Mouse (Mus musculus): ENCODE measurements around the gene Noc2l. TPM values are rescaled to one million over a fixed set of nuclear protein-coding genes. Genes with fewer than 3 reads are reported as not detected.
A peak's percentile ranks its signal among the peaks of the same experiment; 100 is the strongest.

Noc2l gene
- polyA plus RNA-seq, 1 experiment from 2014 or later: 49.2 TPM

DNA sequence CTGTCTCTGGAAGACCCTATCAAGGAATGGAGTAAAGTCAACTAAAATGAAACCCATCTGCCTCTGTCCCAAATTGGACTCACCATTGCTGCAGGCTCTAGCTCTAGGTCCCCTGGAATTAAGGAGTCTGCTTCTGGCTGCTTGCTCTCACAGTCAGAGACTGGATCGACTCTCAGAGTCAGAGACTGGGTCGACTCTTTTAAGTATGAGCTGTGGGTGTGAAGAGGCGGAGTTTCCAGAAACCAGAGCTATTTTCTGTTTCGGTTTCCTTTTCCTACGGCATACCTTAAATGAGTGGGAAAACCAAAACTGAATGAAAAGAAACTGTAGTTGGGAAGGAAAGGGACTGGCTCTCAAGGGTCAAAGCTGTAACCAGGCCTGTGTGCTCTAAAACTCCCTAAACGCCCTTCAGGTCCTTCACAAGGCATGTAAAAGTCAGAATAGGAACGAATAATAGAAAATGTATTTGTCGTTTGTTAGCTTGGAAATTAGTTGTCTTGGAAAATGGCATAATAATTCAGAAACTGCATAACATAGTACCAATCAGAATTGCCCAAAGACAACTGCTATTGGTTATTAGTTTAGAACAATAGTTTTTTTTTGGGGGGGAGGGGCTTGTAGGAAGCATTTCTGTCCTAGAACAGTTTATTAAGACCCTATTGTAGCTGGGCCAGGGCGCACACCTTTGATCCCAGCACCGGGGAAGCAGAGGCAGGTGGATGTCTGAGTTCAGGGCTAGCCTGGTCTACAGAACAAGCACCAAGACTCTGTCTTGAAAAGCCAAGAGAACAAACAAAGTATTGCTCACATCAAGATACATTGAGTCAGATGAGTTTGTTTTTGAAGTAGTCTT, 35.0 kb upstream of the Noc2l start, which contains the start of gene Isg15:
TSS of gene Isg15 (minus strand) at position 196 of the 853 bp plus-strand sequence.
- TF ChIP-seq CTCF (IDR thresholded peaks at IDR 0.05; ENCODE audit: low read depth): no peak
- Histone ChIP-seq H3K36me3 (ENCODE audit: insufficient read depth, low read length) (no peaks in the 10 kb centered on the region), H3K4me2 (ENCODE audit: low read length) (peak within 1 kb of the TSS; percentile 47), H3K4me1 (replicated peaks; ENCODE audit: insufficient read depth, low read length) (peaks cover 13% of the 10 kb centered on the region), H3K27me3 (ENCODE audit: insufficient read depth, low read length) (no peaks in the 10 kb centered on the region), H3K9ac (ENCODE audit: low read depth, low read length) (no peak within 1 kb of the TSS), H3K27ac (no peak within 1 kb of the TSS; the same call in 1 of the 2 replicates), H3K9me3 (replicated peaks; ENCODE audit: low read length) (no peaks in the 10 kb centered on the region), H3K4me3 (replicated peaks; ENCODE audit: low read depth, low read length) (peak within 1 kb of the TSS; percentile 20)
- DNase-seq (ENCODE audit: low spot score) (peak; percentile 76), ATAC-seq (replicated peaks; ENCODE audit: low FRiP score, low read depth) (no peak)
- WGBS: 49% methylated on average over 10 of the region's 10 CpGs

DNA sequence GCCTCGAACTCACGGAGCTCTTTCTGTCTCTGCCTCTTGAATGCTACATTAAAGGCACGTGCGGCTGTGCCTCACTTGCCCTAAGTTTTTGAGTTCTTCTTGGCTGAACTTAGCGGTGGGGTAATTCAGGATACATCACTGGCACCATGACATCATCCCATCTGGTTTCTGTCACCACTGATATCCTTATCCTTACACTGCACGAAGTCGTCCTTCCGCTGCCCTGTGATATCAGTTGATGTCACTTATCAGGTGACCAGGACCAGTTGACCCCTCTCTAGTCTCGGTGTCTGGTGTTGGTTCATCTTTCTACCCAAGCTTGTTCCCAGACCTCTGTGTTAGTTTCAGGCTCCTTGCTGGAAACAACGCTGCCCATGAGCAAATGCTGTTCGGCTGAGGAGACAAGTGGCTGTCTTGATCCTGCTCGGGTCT, 33.3 kb upstream of the Noc2l start:
- ATAC-seq (replicated peaks; ENCODE audit: low FRiP score, low read depth) (no peak), DNase-seq (ENCODE audit: low spot score) (no peak)
- Histone ChIP-seq H3K27ac (peak overlapping the region; percentile 88; the same call in 1 of the 2 replicates), H3K4me3 (replicated peaks; ENCODE audit: low read depth, low read length) (peak overlapping the region; percentile 66), H3K9me3 (replicated peaks; ENCODE audit: low read length) (no peaks in the 10 kb centered on the region), H3K9ac (ENCODE audit: low read depth, low read length) (peak overlapping the region; percentile 73), H3K4me2 (ENCODE audit: low read length) (peak overlapping the region; percentile 98), H3K27me3 (ENCODE audit: insufficient read depth, low read length) (no peaks in the 10 kb centered on the region), H3K36me3 (ENCODE audit: insufficient read depth, low read length) (no peaks in the 10 kb centered on the region), H3K4me1 (replicated peaks; ENCODE audit: insufficient read depth, low read length) (peaks cover 9% of the 10 kb centered on the region; the same call in 1 of the 2 replicates)
- 44% methylated on average over 12 of the region's 12 CpGs for WGBS
- TF ChIP-seq CTCF (IDR thresholded peaks at IDR 0.05; ENCODE audit: low read depth): no peak

DNA sequence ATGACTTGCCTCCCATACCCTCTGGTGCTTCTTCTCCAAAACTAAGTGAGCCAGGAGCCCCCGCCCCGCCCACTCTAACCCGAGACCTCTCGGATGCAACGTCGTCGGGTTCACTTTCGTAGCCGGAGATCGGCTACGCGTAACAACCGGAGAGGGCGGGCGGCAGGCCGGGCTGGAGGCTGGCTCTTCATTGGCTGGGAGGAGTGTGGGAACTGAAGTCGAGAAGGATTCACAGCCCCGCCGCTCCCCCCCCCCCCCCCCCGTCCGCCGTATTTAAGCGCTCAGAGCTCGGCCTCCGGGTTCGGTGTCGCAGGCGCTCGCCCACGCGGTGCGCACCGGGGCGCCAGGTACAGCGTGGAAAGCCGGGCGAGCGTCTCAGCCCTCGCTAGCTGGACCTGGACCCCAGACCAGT, 32.8 kb upstream of the Noc2l start, which contains the start of gene AW011738:
TSS of gene AW011738 (plus strand) at position 304 of the 412 bp plus-strand sequence.
- Histone ChIP-seq H3K27me3 (ENCODE audit: insufficient read depth, low read length) (no peaks in the 10 kb centered on the region), H3K4me1 (replicated peaks; ENCODE audit: insufficient read depth, low read length) (peaks cover 9% of the 10 kb centered on the region; the same call in 1 of the 2 replicates), H3K4me2 (ENCODE audit: low read length) (peak within 1 kb of the TSS; percentile 98), H3K9me3 (replicated peaks; ENCODE audit: low read length) (no peaks in the 10 kb centered on the region), H3K36me3 (ENCODE audit: insufficient read depth, low read length) (no peaks in the 10 kb centered on the region), H3K27ac (peak within 1 kb of the TSS; percentile 88), H3K4me3 (replicated peaks; ENCODE audit: low read depth, low read length) (peak within 1 kb of the TSS; percentile 66), H3K9ac (ENCODE audit: low read depth, low read length) (peak within 1 kb of the TSS; percentile 73)
- DNase-seq (ENCODE audit: low spot score) (peak; percentile 84), ATAC-seq (replicated peaks; ENCODE audit: low FRiP score, low read depth) (peak; percentile 70)
- TF ChIP-seq CTCF (IDR thresholded peaks at IDR 0.05; ENCODE audit: low read depth): no peak
- WGBS: 0% methylated on average over 38 of the region's 39 CpGs

DNA sequence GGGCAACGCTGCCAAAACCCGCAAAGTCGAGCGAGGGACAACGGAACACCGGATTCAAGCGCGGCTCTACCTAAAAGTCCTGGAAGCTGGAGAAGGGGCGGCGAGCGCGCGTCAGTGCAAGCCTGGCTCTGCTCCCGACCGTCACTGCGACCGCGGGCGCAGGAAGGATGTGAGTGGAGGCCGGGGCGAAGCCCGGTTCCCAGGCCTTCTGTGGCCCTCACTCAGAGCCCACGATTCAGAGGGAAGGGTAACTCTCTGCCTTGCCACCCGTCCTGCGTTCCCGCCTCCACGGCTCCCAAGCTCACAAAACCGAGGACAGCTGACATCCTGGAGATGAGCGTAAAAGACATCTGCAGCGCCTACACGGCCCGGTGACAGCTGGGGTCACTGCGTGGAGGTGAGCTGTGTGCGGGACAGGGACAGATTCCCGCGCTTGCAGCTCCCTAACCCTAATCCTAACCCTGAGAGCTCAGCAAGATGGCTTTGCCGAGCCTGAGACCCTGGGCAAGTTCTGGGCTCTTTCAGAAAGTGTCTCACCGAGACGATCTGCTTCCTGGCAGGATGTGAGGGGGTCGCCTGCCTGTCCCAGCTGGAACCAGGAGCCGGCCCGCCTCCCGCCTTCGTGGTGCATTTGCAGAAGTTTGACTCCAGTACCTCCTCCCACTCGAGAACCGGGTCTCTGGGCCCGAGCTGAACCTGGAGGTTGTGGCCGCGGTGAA, 32.2 kb upstream of the Noc2l start:
- peak; percentile 54 for DNase-seq (ENCODE audit: low spot score)
- H3K27ac ChIP-seq: peak overlapping the region; percentile 88
- peak overlapping the region; percentile 66 for H3K4me3 ChIP-seq (replicated peaks; ENCODE audit: low read depth, low read length)
- H3K36me3 ChIP-seq (ENCODE audit: insufficient read depth, low read length): no peaks in the 10 kb centered on the region
- under 1% methylated on average over 49 of the region's 49 CpGs for WGBS
- peak overlapping the region; percentile 73 for H3K9ac ChIP-seq (ENCODE audit: low read depth, low read length)
- ATAC-seq (replicated peaks; ENCODE audit: low FRiP score, low read depth): peak; percentile 44
- H3K4me2 ChIP-seq (ENCODE audit: low read length): peak overlapping the region; percentile 98
- H3K27me3 ChIP-seq (ENCODE audit: insufficient read depth, low read length): no peaks in the 10 kb centered on the region
- peaks cover 9% of the 10 kb centered on the region; the same call in 1 of the 2 replicates for H3K4me1 ChIP-seq (replicated peaks; ENCODE audit: insufficient read depth, low read length)
- TF ChIP-seq CTCF (IDR thresholded peaks at IDR 0.05; ENCODE audit: low read depth): no peak
- no peaks in the 10 kb centered on the region for H3K9me3 ChIP-seq (replicated peaks; ENCODE audit: low read length)

DNA sequence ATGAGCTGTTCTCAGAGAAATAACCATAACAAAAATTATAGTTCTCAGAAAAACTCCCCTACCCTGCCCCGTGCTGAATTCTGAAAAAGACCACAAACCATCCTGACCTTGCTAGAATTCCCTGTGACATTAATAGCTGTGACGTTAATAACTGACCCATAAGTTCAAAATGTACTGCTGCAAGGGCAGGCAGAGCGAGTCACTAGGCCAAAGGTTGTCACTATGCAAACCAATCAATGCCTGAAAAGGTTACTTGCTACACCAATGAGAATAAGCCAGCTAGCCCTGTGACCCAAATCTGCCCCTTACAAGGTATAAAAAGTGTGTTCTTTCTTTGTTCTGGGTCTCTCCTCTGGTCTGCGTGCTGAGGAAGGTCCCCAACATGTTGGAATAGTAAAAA, 26.9 kb upstream of the Noc2l start:
- peaks cover 3% of the 10 kb centered on the region; the same call in 1 of the 2 replicates for H3K4me1 ChIP-seq (replicated peaks; ENCODE audit: insufficient read depth, low read length)
- DNase-seq (ENCODE audit: low spot score) (no peak), ATAC-seq (replicated peaks; ENCODE audit: low FRiP score, low read depth) (no peak)
- TF ChIP-seq CTCF (IDR thresholded peaks at IDR 0.05; ENCODE audit: low read depth): no peak
- H3K4me3 ChIP-seq (replicated peaks; ENCODE audit: low read depth, low read length): no peak overlapping the region
- 80% methylated on average over 4 of the region's 4 CpGs for WGBS
- no peaks in the 10 kb centered on the region for H3K36me3 ChIP-seq (ENCODE audit: insufficient read depth, low read length)
- no peaks in the 10 kb centered on the region for H3K9me3 ChIP-seq (replicated peaks; ENCODE audit: low read length)
- H3K4me2 ChIP-seq (ENCODE audit: low read length): no peak overlapping the region
- no peak overlapping the region for H3K27ac ChIP-seq
- H3K9ac ChIP-seq (ENCODE audit: low read depth, low read length): no peak overlapping the region
- H3K27me3 ChIP-seq (ENCODE audit: insufficient read depth, low read length): no peaks in the 10 kb centered on the region
